Mouse (Mus musculus): ENCODE results near the gene Gm10696.
"Not testable (repeated sequence)": the region's sequence is repeated elsewhere in the genome, so short reads cannot be mapped to it uniquely, and the experiment has no call there.

Gm10696 gene

GRCm38 (mm10) chr3:94178093-94178492, at the start of gene Gm10696:
Gene Gm10696 (minus strand): TSS chr3:94178193.
- not testable (repeated sequence) for DNase-seq

DNA sequence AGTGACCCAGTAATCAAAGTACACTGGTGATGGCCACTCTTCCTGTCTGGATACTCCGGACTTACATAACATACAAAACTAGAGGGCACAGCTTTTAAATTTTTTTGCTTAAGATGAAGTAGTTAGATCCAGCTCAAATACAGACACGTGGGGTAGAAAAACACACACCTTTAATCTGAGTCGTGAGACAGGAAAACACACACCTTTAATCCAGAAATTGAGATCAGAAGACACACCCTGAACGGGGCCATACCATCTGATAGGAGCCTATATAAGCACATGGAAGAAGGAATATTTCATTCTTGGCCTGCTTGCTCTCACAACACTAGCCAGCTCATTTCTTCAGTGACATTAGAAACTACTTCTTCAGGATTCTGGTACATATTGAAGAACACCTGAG, 18.4 kb upstream of the Gm10696 start, which contains the start of gene Gm5286:
TSS of gene Gm5286 (plus strand) at position 301 of the 400 bp plus-strand sequence.
- not testable (repeated sequence) for DNase-seq

DNA sequence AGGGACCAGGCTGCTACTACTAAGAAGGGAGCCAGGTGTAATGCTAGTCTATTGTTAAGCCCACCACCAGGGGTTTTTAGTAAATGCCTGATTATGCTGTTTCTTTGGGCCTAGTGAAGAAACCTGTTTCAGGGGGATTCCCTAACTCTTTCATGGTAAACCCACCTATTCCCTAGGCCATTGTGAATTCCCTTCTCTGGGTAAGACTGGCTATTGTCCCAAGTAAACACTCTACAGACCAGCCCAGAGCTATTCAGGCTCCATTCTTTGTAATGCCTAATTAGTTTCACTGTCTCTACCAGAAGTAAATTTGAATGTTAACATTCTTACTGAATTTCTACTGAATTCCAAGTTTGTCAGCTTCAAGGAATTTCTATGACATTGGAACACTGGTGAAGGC, 10.6 kb downstream of the Gm10696 start:
- not testable (repeated sequence) for DNase-seq

Data from right cerebral cortex, adult 18-20 months (tissue).